Mouse (Mus musculus) induced T-regulatory cell, adult 2 months (primary cell): ENCODE measurements around the gene Cetn4.

Experiments used
- DNase-seq: peaks from one replicate; pipeline ENCODE4 v3.0.0-alpha.2; 2012; ENCODE audit warnings: low read depth

Gene Cetn4

DNA sequence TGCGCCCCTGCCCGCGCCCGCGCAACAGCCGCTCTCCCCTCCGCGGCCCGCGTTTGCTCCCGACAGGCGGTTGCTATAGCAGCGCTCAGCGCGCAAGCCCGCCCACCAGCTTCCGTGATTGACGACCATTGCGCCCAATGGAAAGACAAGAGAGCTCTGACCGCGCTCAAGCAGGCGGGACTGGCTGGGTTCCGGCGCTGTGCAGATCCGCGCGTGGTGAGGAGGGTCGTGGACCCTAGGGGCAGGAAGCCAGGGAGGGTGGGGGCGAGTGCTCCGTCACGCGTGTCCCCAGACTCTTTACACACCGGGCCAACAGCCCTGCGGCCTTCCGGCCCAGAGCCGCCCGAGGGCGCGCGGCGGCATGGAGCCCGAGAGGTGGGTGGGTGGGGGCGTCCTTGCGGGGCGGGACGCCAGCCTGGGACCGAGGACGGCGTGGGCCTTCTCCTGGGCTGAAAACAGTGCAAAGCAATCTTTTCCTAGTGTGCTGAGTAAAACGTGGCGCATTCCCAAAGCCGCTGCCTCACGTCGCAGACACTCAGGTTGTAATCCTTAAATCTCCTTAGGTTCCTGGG lies at the start of gene Cetn4, which contains the start of gene Bbs12:
Gene Cetn4, minus strand, starts transcription at position 339 of the 572 bp plus-strand sequence.
Gene Bbs12, plus strand, starts transcription at position 185 of the 572 bp plus-strand sequence.
- peak; percentile 97 for DNase-seq

DNA sequence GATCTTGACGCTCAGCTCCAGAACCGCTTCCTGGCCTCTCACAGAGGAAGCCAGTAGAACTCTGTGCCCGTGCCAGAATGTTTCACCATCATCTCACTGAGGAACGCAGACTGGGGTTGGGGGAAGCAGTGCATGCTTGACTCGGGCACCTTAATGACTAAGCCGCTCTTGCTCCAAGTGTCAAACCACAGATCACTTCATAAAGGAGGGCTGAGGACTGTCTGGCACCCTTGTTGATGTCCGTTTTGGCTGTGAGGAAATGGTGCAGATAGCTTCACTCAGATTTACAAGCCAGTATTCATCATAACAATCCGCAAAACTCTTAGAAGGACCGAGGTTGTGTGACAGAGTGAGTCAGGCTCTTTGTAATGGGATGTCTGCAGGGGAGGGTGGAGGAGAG lies 48.2 kb upstream of the Cetn4 start:
- DNase-seq: no peak

DNA sequence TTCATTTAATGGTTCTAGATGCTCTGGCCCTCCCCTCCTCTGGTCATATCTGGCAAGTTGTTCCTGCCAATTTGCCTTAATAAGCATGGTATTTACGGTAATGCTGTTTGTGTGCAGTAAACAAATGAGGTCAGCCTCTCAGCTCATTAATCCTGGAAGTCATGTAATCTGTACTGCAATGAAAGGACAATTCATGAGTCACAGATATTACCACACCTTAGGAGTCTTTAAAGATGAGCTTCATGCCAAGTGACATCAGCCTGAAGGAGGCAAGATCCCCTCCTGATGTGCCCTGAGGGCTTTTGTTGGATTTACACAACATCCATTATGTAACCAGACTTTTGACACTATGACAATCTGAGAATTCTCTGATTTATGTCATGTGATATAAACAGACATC lies 42.2 kb upstream of the Cetn4 start:
- no peak for DNase-seq

DNA sequence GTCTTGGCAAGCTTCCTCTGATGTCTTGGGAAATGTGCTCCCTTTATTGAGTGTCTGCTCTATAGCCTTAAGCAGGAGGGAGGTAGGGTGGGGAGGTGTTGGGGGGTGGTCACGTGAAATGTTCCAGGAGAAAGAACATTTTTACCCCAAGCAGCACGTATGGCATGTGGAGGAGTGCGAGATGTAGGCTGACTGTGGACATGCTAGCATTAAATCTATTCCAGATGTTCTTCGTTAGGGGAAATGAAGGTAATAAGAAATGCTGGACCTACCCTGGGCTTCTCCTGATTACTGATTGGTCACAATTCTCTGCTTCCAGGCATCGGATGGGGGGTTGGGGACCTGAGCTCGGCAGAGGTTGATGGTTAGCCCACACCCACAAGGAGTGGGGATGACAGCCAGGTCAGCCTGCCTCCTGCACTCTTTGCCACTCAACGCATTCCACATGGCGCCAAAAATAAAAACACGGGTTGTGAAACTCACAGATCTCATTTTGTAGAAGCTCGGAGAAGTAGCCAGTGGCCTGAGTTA lies 41.5 kb upstream of the Cetn4 start:
- DNase-seq: no peak

DNA sequence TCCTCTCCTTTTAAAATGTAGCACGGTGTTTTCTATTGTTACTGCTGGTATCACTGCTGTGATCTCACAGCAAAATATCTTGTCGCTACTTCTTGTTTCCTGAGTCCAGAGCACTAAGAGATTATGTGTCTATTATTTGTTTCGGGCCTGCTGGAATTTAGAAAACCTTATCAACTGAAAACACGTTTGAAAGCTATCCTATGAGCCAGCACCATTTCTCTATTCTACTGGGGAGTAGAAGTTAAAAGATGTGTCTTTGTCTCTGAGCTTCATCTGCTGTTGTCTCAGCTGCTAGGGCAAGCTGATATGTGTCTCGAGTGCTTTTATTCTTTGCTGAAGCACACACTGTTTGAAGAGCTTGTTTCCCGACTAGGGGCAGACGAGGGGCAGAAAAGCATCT lies 37.9 kb upstream of the Cetn4 start:
- no peak for DNase-seq

DNA sequence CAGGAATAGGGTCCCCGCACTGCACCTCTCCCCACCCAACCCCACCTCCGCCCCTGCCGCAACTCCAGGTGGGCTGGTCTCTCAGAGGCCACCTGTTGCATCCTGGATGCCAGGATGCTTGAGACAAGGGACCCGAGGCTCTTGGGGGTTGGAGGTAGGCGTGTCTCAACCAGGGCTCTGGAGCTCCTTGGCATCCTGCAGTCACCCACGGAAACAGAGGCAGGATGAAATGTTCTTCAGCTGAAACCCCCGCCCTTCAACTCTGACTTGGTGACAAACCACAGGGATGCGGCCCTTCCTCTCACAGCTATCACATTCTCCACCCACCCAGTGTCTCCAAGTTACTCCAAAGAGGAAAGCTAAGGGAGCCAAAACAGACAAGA lies 36.6 kb upstream of the Cetn4 start:
- DNase-seq: peak; percentile 30

DNA sequence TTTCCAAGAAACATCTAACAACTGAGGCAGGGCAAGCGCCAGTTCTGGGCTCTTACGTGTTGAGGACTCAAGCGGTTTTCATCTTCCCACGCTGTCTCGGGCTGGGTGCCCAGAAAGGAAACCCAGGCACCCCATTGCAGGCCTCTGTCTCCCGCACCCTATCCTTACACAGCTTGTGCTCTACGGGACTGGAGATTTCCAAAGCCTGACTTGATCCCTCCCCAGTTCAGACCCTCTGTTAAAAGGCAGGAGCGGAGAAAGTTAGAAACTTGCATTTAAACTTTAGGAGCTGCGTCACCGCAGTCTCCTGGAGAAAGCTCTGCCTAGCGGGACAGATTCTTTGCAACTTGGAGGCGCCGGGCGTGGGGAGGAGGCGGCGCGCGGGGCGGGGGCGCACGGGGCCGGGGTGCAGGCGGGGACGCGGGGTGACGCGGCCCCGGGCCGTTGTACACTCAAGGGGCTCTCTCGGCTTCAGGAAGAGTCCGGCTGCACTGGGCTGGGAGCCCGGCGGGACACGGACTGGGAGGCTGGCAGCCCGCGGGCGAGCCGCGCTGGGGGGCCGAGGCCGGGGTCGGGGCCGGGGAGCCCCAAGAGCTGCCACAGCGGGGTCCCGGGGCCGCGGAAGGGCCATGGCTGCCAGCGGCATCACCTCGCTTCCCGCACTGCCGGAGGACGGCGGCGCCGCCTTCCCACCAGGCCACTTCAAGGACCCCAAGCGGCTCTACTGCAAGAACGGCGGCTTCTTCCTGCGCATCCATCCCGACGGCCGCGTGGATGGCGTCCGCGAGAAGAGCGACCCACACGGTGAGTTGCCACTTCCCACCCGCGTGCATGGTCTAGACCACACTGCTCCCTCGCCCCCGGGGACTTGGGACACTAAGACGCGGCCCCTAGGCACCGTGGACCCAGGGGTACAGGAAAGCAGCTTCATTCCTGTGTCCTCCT lies 36.0 kb upstream of the Cetn4 start, which contains the start of gene Fgf2:
Gene Fgf2, plus strand, starts transcription at position 126 of the 945 bp plus-strand sequence.
- peak; percentile 61 for DNase-seq

DNA sequence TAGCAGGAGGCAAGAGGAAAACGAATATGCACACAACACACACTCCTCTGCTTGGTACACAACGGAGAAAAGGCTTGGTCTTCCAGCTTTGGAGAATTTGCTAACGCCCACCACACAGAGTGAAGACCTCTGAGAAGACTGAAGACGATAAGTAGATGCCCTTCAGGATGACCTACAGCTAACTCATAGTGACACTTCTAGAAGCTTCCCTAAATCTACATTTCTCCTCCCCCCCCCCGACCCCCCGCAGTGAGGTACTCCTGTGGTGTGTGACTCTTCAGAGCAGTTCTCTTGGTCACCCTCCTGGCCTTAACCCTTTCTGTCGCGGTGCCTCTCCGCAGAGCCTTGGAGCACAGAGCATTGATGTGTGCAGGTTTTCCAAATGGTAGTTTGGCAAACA lies 35.2 kb upstream of the Cetn4 start:
- DNase-seq: no peak

DNA sequence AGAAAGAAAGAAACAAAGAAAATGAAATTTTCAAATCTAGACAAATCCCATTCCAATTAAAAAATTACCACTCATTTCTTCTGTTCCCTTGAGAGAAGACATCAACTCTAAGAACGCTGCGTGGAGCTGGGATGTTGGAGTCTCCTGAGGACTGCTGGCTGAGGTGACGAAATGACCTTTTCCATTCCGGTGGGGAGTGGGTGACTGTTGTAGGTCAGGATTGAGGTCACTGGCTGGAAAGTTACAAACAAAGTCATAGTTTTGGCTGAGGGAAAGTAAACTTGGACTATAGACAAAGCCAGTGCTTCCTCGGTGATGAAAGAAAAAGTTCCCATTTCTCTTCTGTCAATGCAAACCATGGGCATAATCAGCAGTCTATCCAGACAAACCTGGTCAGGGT lies 30.3 kb upstream of the Cetn4 start:
- no peak for DNase-seq

DNA sequence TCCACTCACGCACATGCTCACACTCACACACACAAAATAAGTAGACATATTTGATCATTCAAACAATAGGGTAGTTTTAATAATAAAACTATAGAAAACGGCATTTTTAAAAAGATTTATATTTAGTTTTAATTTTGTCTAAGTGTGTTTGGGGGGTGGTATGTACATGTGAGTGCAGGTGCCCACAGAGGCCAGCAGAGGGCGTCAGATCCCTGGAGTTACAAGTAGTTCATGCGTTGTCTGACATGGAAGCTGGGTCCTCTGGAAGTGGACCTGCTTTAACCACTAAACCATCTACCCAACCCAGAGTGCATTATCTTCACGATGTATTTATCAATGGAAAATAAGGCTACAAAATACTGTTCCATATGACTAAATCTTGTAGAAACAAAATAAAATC lies 28.6 kb upstream of the Cetn4 start:
- peak; percentile 64 for DNase-seq

DNA sequence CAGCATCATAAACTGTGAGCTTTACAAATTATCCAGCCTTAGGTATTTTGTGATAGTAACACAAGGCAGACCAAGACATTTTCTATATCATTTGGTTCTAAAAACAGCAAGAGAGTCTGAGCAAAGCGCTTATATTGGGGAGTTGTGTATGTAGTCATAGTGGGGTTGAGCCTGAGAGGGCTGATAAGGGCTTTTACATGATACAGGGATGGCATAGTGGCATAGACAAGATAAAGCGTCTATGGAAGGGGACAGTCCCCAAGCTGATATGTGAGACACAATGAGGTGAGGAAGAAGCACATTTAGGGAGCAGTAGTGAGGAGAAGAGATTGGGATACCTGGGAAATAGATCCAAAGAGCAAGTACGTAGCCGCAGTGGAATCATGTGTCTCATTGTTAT lies 21.5 kb upstream of the Cetn4 start:
- DNase-seq: no peak

DNA sequence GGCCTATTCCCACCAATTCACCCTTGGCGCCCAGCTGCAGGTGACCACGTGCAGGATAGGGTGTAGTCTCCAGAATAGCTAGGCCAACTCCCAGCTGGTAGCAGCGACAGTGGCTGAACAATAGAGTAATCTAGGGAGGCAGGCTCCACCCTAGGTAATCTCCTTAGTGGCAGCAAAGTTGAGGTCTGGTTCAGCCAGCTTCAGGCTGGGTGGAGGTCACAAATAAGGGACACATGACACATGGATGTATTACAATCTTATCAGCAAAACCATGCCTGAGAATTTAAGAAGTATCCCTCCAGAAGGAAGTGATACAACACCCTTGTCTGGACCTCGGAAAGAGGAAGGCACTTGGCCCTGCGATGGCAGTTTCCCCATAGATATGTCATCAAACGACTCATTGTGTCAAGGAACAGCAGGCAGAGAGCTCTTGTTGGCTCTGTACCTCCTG lies 19.5 kb upstream of the Cetn4 start:
- no peak for DNase-seq

DNA sequence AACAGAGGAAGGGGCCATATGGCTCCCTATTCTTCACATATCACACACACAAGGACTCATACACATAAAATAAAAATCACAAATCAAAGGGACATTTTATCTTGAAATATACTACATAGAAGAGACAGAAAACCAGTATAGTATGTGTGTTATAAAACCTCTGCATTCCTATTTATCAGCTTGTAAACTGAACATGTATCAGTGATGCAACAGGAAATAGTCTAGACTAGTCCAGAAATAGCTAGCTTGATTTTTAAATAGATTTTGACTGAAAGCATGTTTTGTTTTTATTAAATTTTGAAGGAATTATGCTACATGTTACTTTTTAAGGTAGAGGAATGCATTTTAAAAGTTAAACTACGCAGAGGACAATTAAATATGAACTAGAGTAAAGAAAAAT lies 17.5 kb upstream of the Cetn4 start:
- DNase-seq: no peak

DNA sequence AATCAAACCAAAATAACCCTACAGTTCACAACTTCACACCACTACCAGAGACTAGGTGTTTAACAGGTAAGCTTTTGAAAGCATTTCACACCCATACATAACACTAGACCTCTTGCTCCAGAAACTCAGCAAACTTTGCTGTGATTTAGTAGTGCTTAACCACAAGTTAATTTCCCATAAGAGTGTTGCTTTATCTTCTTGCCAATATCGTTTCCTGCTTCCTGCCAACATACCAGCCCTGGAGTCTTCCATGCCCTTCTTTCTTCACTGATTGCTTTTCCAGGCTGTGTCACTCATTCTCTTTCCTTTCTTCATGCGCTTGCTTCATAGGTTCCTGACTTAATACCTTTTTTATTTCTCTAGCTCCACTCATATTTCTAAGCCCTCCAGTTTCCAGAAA lies 16.0 kb upstream of the Cetn4 start:
- no peak for DNase-seq

DNA sequence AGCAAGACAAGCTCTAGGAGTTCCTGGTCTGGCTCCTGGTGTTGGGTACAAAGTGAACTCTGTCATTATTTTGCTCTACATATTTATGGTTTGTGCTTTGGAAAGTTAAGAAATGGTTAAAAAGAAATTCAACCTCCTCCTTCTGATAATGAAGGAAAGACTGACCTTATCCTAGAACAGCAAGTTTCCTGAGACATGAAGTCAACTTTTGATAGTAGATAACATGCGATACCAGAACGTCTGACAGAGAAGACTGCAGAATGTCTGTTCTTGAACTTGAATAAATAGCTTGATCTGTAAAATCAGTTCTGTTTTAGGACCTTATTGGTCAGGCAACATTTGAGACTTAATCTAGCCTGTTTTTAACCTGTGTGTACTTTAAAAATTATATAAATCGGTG lies 14.1 kb upstream of the Cetn4 start:
- no peak for DNase-seq

DNA sequence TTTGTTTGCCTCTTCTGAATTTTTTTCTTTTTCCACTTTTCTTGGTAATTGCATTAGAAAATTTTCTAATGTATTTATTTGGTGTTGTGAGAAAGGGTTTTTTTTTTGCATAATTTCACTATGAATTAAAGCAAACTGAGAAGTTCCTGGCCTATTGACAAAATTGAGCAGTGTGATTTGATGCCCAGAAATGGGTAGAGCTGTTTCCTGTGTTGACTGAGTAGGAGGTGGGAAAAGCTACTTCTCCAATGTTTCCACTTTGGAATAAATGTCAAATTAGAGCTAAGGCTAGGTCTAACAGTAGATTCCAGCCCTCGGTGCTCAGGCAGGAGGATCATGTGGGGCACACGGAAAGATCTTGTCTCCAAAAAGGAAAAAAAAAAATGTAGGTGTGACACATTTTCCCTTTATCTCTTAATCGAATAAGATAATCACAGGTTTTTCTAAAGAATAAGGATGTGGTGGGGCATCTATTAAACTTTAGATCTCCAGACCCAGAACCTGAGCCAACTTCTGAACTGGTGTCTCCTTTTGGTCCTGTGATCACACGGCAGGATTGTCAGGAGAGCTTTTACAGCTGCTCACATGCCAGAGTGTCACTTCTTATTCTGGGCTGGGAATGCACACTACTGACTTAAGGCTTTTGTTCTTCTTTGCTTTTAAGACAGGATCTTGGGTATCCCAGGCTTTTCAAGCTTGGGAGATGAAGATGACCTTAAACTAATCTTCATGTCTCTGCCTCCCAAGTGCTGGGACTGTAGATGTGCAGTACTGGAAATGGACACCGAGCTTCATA lies 13.0 kb upstream of the Cetn4 start:
- no peak for DNase-seq

DNA sequence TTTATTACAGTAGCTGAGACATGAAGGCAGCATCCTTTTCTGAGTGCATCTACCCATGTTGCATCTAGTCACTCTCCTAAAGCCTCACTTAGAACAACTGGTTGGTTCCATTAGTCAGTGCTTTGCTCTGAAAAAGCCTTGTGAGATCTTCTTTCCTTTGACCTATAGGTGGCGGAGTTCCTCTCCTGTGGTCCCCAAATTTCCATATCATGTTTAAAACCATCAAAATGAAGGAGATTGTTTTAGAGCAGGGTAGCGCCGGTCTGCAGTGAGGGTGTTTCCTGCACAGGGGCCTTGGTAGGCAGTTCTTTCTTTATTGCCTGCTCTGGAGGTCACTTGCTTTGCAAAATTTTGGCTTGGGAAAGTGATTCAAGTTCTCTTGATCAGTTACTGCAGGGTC lies 11.8 kb upstream of the Cetn4 start:
- peak; percentile 55 for DNase-seq

DNA sequence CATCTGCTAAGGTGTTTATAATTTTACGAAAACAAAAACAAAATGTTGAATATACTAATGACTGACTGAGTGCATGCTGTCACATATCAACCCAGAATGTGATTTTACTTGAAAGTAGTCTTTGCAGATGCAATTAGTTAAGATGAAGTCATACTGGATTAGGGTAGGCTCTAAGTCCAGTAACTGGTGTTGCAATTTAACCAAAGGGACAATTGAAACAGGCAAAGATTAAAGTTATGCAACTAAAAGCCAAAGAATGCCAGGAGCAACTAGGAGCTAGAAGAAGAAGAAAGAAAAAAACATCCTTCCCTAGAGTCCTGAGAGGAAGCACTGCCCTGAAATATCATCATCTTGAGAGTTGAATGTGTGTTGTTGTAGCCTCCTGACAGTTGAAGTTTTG lies 3.7 kb upstream of the Cetn4 start:
- DNase-seq: peak; percentile 38

DNA sequence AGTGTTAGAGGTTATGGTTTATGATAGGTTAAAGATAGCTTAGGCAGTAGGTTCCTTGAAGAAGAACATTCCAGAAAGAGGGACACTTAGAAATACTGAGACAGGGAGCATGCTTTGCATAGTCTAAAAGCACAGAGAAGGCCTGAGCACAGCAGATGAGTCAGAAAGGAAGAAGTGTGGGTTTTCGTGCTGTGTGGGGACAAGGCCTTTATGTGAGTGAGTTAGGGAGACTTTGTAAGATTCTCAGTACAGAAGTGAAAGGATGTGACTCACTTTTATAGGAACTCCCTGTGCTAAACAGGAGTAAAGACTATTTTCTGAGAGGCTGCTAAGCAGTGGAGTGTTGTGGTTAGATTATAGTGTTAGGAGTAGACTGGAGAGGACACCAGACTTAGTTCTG lies 863 bp upstream of the Cetn4 start:
- peak; percentile 84 for DNase-seq

DNA sequence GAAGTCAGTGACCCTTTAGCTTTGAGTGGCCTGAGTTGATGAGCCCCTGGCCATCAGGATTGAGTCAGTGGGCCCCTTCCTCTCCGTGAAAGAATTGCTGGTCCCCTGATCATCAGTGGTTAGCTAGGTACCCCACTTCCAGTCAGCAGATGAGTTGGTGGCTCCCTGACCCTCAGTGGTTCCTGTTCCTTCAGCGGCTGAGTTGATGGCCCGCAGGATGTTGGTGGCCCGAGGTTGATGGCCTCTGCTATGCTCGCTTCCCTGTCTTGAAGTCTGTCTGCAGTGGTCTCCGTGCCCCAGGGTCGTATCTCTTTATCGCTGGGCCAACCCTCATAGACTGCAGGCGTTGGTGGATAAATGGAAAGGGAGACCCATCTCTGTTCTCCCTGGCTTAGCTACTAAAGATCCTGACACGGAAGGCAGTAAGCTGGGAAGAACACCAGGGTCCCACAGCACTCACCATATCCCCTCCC lies 575 bp downstream of the Cetn4 start:
- no peak for DNase-seq

DNA sequence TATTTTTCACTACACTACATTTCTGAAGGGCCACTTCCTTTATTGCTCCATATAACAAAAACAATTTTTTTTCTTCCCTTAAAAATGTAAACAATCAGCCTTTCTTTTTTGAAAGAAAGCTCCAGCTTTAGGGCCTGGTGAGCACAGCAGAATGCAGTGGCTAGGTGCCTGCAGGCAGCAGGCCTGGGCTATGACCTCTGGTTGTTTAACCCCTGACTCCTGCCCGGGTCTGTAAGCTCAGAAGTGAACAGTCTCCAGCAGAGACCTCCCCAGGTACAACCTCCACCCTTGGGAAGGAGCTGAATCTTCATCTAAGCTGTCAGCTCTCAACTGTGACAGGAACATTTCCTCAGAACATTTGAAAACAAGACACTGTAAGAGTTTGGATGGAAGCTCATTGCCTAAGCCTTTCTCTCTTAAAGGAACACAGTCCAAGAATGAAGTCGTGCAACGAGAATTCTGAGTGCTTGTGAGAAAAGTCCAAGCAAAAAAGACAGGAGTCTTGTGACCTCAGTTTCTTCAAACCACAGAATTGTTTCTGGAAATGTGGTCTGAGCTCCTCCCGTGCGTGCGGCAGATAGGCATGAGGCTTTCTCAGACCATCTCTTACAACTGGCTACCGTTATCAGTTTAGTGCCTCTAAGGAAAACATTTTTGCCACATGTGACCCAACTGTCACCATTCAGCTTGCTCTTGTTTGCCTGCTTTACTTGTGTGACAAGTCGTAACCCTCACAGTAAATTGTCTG lies 8.9 kb downstream of the Cetn4 start:
- DNase-seq: no peak
